Mouse (Mus musculus): ENCODE results near the gene Cnnm1. TPM values are rescaled to one million over a fixed set of nuclear protein-coding genes. Genes with fewer than 3 reads are reported as not detected.

Gene Cnnm1
- total and polyA plus RNA-seq, 3 experiments = 0.04 TPM; not detected in 2

DNA sequence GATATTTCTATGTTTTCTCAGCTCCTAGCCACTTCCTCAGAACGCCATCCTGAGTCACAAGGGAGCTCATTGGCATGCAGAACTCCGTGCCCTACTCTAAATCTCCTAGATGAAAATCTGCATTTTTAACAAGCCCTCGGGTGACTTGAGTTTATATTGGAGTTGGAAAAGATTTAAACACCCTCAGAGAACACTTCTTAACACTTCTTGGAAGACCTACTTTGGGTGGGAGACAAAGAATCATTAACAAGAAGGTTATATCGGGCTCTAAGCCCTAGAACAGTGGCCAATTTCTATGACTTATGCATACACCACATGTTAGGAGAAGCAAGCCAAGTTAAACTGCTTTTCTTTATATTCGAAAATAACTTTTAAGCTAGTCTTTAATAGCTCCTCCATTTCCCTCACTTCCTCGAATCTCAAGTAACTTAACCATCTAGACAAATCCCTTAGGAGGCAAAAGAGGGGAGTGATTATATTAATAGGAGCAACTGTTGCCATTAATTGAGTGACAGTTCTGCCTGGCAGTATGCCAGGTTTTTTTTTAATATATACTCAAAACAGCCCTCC, 4.5 kb downstream of the Cnnm1 start:
- Histone ChIP-seq H3K36me3 (ENCODE audit: control insufficient read depth in 1 of 2, insufficient read depth in 2 of 2, low read length in 2 of 2) (no peaks in the 10 kb centered on the region), H3K27me3 (ENCODE audit: control insufficient read depth in 1 of 2, insufficient read depth in 2 of 2, low read length in 2 of 2) (peaks cover 0 to 6% of the 10 kb centered on the region in 2 experiments; a peak in 2 of 4 replicates), H3K4me1 (ENCODE audit: control insufficient read depth in 1 of 2, insufficient read depth in 2 of 2, low read length in 2 of 2) (no peaks in the 10 kb centered on the region), H3K9me3 (replicated peaks; ENCODE audit: insufficient read depth, low read length) (no peaks in the 10 kb centered on the region), H3K79me2 (ENCODE audit: control insufficient read depth, insufficient read depth, low read length, poor library complexity) (no peaks in the 10 kb centered on the region), H3K27ac (ENCODE audit: control insufficient read depth, low read depth, low read length) (no peak overlapping the region), H3K4me3 (ENCODE audit: control insufficient read depth in 1 of 2, insufficient read depth in 1 of 2, low read depth in 2 of 2, low read length in 2 of 2) (no peak overlapping the region), H3K9ac (ENCODE audit: control insufficient read depth, low read depth, low read length, poor library complexity, severe bottlenecking) (no peak overlapping the region)
- no peak for DNase-seq (ENCODE audit: low read depth, low spot score)
- 0 out of 2 replicates have a peak, but pooled peaks have one; percentile 19 for TF ChIP-seq ZNF384 (IDR thresholded peaks at IDR 0.05; ENCODE audit: low read depth, low read length)
- no peak for TF ChIP-seq ELF1 (IDR thresholded peaks at IDR 0.05; ENCODE audit: low read depth, low read length)
- no peak for TF ChIP-seq USF2 (IDR thresholded peaks at IDR 0.05; ENCODE audit: borderline replicate concordance in 1 of 2, insufficient read depth in 1 of 2, low read depth in 1 of 2, low read length in 2 of 2)
- no peak for TF ChIP-seq ETS1 (IDR thresholded peaks at IDR 0.05; ENCODE audit: low read depth, low read length)
- no peak for TF ChIP-seq JUND (IDR thresholded peaks at IDR 0.05; ENCODE audit: low read depth, low read length)

DNA sequence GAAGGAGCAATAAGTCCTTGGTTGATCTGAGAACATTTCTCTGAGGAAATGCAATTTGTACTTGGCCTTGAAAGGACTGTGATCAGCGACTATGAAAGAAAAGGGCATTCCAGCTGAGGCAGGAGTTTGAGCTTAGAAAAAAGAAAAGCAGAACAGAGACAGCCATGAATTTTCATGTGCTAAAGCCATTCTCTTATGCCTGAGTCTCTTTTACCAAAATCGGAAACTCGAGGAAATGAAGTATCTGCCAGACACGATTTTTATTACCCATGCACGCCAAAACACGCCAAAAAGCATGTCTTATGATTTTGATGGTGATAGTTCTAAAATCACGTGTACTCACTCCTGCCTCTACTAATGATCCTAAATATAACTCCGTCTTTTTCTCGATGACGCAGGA, 11.3 kb downstream of the Cnnm1 start:
- no peaks in the 10 kb centered on the region for H3K4me1 ChIP-seq (ENCODE audit: control insufficient read depth in 1 of 2, insufficient read depth in 2 of 2, low read length in 2 of 2)

DNA sequence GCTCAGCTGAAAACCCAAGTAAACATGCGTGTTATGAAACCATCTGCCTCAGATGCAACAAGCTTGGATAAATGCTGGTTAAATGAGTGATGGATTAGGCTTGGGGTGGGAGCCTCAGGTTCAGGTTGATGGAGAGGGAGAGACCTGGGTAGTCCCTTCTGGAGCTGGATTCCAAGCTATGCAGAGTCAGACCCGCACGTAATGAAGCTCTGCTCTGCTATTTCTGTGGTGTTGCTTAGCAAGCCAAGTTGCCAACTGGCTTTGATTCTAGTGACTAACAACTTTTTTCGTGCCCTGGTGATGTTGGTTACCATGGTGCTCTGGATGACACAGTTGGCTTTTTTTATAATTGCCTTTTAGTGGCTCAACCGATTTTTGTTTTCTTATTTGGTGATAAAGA, 11.9 kb downstream of the Cnnm1 start:
- no peaks in the 10 kb centered on the region for H3K79me2 ChIP-seq (ENCODE audit: control insufficient read depth, insufficient read depth, low read length, poor library complexity)
- DNase-seq (ENCODE audit: low read depth, low spot score) = no peak
- H3K9ac ChIP-seq (ENCODE audit: control insufficient read depth, low read depth, low read length, poor library complexity, severe bottlenecking) = no peak overlapping the region
- peaks cover 0 to 3% of the 10 kb centered on the region in 2 experiments; a peak in 2 of 4 replicates for H3K27me3 ChIP-seq (ENCODE audit: control insufficient read depth in 1 of 2, insufficient read depth in 2 of 2, low read length in 2 of 2)
- H3K27ac ChIP-seq (ENCODE audit: control insufficient read depth, low read depth, low read length) = no peak overlapping the region
- H3K9me3 ChIP-seq (replicated peaks; ENCODE audit: insufficient read depth, low read length) = no peaks in the 10 kb centered on the region
- H3K4me3 ChIP-seq (ENCODE audit: control insufficient read depth in 1 of 2, insufficient read depth in 1 of 2, low read depth in 2 of 2, low read length in 2 of 2) = no peak overlapping the region
- no peaks in the 10 kb centered on the region for H3K4me1 ChIP-seq (ENCODE audit: control insufficient read depth in 1 of 2, insufficient read depth in 2 of 2, low read length in 2 of 2)
- no peaks in the 10 kb centered on the region for H3K36me3 ChIP-seq (ENCODE audit: control insufficient read depth in 1 of 2, insufficient read depth in 2 of 2, low read length in 2 of 2)
- TF ChIP-seq MAFK (IDR thresholded peaks at IDR 0.05; ENCODE audit: borderline replicate concordance, low read depth, low read length) (no peak), MYB (IDR thresholded peaks at IDR 0.05; ENCODE audit: low read depth, low read length) (no peak), MEF2A (IDR thresholded peaks at IDR 0.05; ENCODE audit: extremely low read depth, insufficient replicate concordance, low read depth, low read length, poor library complexity, severe bottlenecking) (no peak), CTCF (IDR thresholded peaks at IDR 0.05 in 2 of 3, conservative IDR thresholded peaks at IDR 0.05 in 1 of 3; ENCODE audit: control insufficient read depth in 1 of 3, insufficient read depth in 1 of 3, low read depth in 2 of 3, low read length in 3 of 3, poor library complexity in 1 of 3, severe bottlenecking in 1 of 3) (no peak), SMC3 (IDR thresholded peaks at IDR 0.05; ENCODE audit: low read depth, low read length) (no peak), MAX (IDR thresholded peaks at IDR 0.05; ENCODE audit: low read length) (no peak), USF1 (IDR thresholded peaks at IDR 0.05; ENCODE audit: low read depth, low read length) (no peak), UBTF (IDR thresholded peaks at IDR 0.05; ENCODE audit: borderline replicate concordance, insufficient read depth, low read depth, low read length) (no peak), POLR2AphosphoS5 (IDR thresholded peaks at IDR 0.05; ENCODE audit: borderline replicate concordance, low read depth, low read length) (no peak), EP300 (IDR thresholded peaks at IDR 0.05; ENCODE audit: low read depth in 1 of 2, low read length in 2 of 2) (no peak), RAD21 (IDR thresholded peaks at IDR 0.05; ENCODE audit: low read depth, low read length) (no peak), HCFC1 (IDR thresholded peaks at IDR 0.05; ENCODE audit: low read depth, low read length) (no peak), BHLHE40 (IDR thresholded peaks at IDR 0.05; ENCODE audit: borderline replicate concordance, low read depth, low read length) (no peak), JUND (IDR thresholded peaks at IDR 0.05; ENCODE audit: low read depth, low read length) (no peak), TBP (IDR thresholded peaks at IDR 0.05; ENCODE audit: low read depth, low read length) (no peak)

More for the DNA sequence above, 11.3 kb downstream of the Cnnm1 start:
- no peaks in the 10 kb centered on the region for H3K9me3 ChIP-seq (replicated peaks; ENCODE audit: insufficient read depth, low read length)
- TF ChIP-seq TBP (IDR thresholded peaks at IDR 0.05; ENCODE audit: low read depth, low read length) (no peak), BHLHE40 (IDR thresholded peaks at IDR 0.05; ENCODE audit: borderline replicate concordance, low read depth, low read length) (no peak), MEF2A (IDR thresholded peaks at IDR 0.05; ENCODE audit: extremely low read depth, insufficient replicate concordance, low read depth, low read length, poor library complexity, severe bottlenecking) (no peak), ZKSCAN1 (IDR thresholded peaks at IDR 0.05; ENCODE audit: low read depth, low read length) (no peak), RAD21 (IDR thresholded peaks at IDR 0.05; ENCODE audit: low read depth, low read length) (no peak), ELF1 (IDR thresholded peaks at IDR 0.05; ENCODE audit: low read depth, low read length) (no peak), USF1 (IDR thresholded peaks at IDR 0.05; ENCODE audit: low read depth, low read length) (no peak), KAT2A (conservative IDR thresholded peaks at IDR 0.05; ENCODE audit: low read depth, low read length) (no peak), MAX (IDR thresholded peaks at IDR 0.05; ENCODE audit: low read length) (no peak), NELFE (IDR thresholded peaks at IDR 0.05; ENCODE audit: low read depth, low read length) (no peak), MYB (IDR thresholded peaks at IDR 0.05; ENCODE audit: low read depth, low read length) (no peak), HCFC1 (IDR thresholded peaks at IDR 0.05; ENCODE audit: low read depth, low read length) (no peak), EP300 (IDR thresholded peaks at IDR 0.05; ENCODE audit: low read depth in 1 of 2, low read length in 2 of 2) (no peak), UBTF (IDR thresholded peaks at IDR 0.05; ENCODE audit: borderline replicate concordance, insufficient read depth, low read depth, low read length) (no peak), MYC (IDR thresholded peaks at IDR 0.05; ENCODE audit: low read depth, low read length) (no peak), MAFK (IDR thresholded peaks at IDR 0.05; ENCODE audit: borderline replicate concordance, low read depth, low read length) (no peak)
- H3K9ac ChIP-seq (ENCODE audit: control insufficient read depth, low read depth, low read length, poor library complexity, severe bottlenecking) = no peak overlapping the region
- no peak for DNase-seq (ENCODE audit: low read depth, low spot score)
- H3K27me3 ChIP-seq (ENCODE audit: control insufficient read depth in 1 of 2, insufficient read depth in 2 of 2, low read length in 2 of 2) = peaks cover 0 to 3% of the 10 kb centered on the region in 2 experiments; a peak in 2 of 4 replicates
- no peak overlapping the region for H3K4me3 ChIP-seq (ENCODE audit: control insufficient read depth in 1 of 2, insufficient read depth in 1 of 2, low read depth in 2 of 2, low read length in 2 of 2)
- no peak overlapping the region for H3K27ac ChIP-seq (ENCODE audit: control insufficient read depth, low read depth, low read length)
- H3K36me3 ChIP-seq (ENCODE audit: control insufficient read depth in 1 of 2, insufficient read depth in 2 of 2, low read length in 2 of 2) = no peaks in the 10 kb centered on the region
- H3K79me2 ChIP-seq (ENCODE audit: control insufficient read depth, insufficient read depth, low read length, poor library complexity) = no peaks in the 10 kb centered on the region
